9 mouse cellular contexts compared by ENCODE assay signal in the genomic region with DNA sequence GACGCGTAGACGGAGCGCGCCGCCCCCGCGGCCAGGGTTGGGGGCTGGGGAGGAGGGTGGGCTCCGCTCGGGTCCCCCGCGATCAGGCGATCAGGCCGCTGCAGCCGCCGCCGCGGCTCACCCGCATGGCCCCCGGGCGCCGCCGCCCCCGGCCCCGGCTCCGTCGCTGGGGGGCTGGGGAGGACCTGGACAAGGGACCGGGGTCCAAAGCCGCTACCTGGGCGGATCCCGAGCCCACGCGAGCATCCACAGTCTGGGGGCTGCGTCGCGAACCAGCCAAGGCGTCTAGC. TPM values are rescaled to one million over a fixed set of nuclear protein-coding genes. Genes with fewer than 3 reads are reported as not detected.
A peak's percentile ranks its signal among the peaks of the same experiment; 100 is the strongest.
DNase-seq lines count a peak whose midpoint lies in the region; ATAC-seq lines count a peak whose summit lies in the region.
"Had no signal": no experiment of that assay in that cellular context is flagged by ENCODE, and none has a peak within 500 bp of the region (broad histone marks: within the 10 kb centered on the region; RNA-seq: fewer than 3 reads in every experiment).

No protein-coding gene starts in this region.

- H3K9me3 ChIP-seq in kidney, embryonic 15.5 days (replicated peaks): no peaks in the 10 kb centered on the region
- H3K9me3 ChIP-seq in embryonic facial prominence, embryonic 10.5 days: no peaks in the 10 kb centered on the region
- H3K9me3 ChIP-seq in hindbrain, embryonic 13.5 days: no peaks in the 10 kb centered on the region
- H3K9me3 ChIP-seq in midbrain, embryonic 12.5 days: no peaks in the 10 kb centered on the region

- WGBS in kidney, embryonic 15.5 days: under 1% methylated on average over 36 of the region's 37 CpGs
- under 1% methylated on average over 37 of the region's 37 CpGs for whole genome bisulfite sequencing in embryonic facial prominence, embryonic 10.5 days
- under 1% methylated on average over 31 of the region's 37 CpGs for WGBS in hindbrain, embryonic 13.5 days
- WGBS in midbrain, embryonic 12.5 days: under 1% methylated on average over 31 of the region's 37 CpGs

- peaks cover 54% of the 10 kb centered on the region for H3K4me1 ChIP-seq in kidney, embryonic 15.5 days
- peaks cover 47% of the 10 kb centered on the region for H3K4me1 ChIP-seq in embryonic facial prominence, embryonic 10.5 days
- H3K4me1 ChIP-seq in hindbrain, embryonic 13.5 days (replicated peaks): peaks cover 48% of the 10 kb centered on the region
- H3K4me1 ChIP-seq in midbrain, embryonic 12.5 days: peaks cover 37% of the 10 kb centered on the region

- H3K4me2 ChIP-seq in kidney, embryonic 15.5 days: peak overlapping the region; percentile 96
- peak overlapping the region; percentile 91 for H3K4me2 ChIP-seq in hindbrain, embryonic 13.5 days
- H3K4me2 ChIP-seq in midbrain, embryonic 12.5 days (replicated peaks): peak overlapping the region; percentile 74

- H3K27ac ChIP-seq in kidney, embryonic 15.5 days: peak overlapping the region; percentile 81
- peak overlapping the region; percentile 84 for H3K27ac ChIP-seq in embryonic facial prominence, embryonic 10.5 days (replicated peaks)
- H3K27ac ChIP-seq in hindbrain, embryonic 13.5 days: peak overlapping the region; percentile 76; the same call in 1 of the 2 replicates
- H3K27ac ChIP-seq in midbrain, embryonic 12.5 days (replicated peaks): no peak overlapping the region

- H3K27me3 ChIP-seq in kidney, embryonic 15.5 days: peaks cover 62% of the 10 kb centered on the region
- H3K27me3 ChIP-seq in embryonic facial prominence, embryonic 10.5 days (replicated peaks; ENCODE audit: low read depth, poor library complexity, severe bottlenecking): peaks cover 88% of the 10 kb centered on the region
- peaks cover 78% of the 10 kb centered on the region for H3K27me3 ChIP-seq in hindbrain, embryonic 13.5 days
- H3K27me3 ChIP-seq in midbrain, embryonic 12.5 days: peaks cover 89% of the 10 kb centered on the region
- H3K27me3 ChIP-seq: Patski had no signal

- no peak for DNase-seq in kidney, adult 9 months
- no peak for DNase-seq in embryonic facial prominence, embryonic 10.5 days (ENCODE audit: low spot score)
- no peak for DNase-seq in cerebellum, postnatal 14 days
- no peak for DNase-seq in cerebellum, adult 9-11 months

- H3K4me3 ChIP-seq in kidney, embryonic 15.5 days (replicated peaks): peak overlapping the region; percentile 66
- H3K4me3 ChIP-seq in embryonic facial prominence, embryonic 10.5 days: peak overlapping the region; percentile 72
- peak overlapping the region; percentile 69 for H3K4me3 ChIP-seq in hindbrain, embryonic 13.5 days
- H3K4me3 ChIP-seq in midbrain, embryonic 12.5 days: peak overlapping the region; percentile 49

- H3K36me3 ChIP-seq in kidney, embryonic 15.5 days: no peaks in the 10 kb centered on the region
- no peaks in the 10 kb centered on the region for H3K36me3 ChIP-seq in embryonic facial prominence, embryonic 10.5 days (replicated peaks)
- no peaks in the 10 kb centered on the region for H3K36me3 ChIP-seq in hindbrain, embryonic 13.5 days
- H3K36me3 ChIP-seq in midbrain, embryonic 12.5 days: no peaks in the 10 kb centered on the region

- no peak for ATAC-seq in kidney, embryonic 15.5 days (replicated peaks; ENCODE audit: low FRiP score)
- ATAC-seq in hindbrain, embryonic 13.5 days (ENCODE audit: low FRiP score): no peak
- ATAC-seq in midbrain, embryonic 12.5 days (ENCODE audit: low FRiP score, low read depth): no peak
- no peak for ATAC-seq in activated CD4-positive, CD25-positive, alpha-beta regulatory T cell, adult 4 months
- ATAC-seq: Patski had no signal

- H3K9ac ChIP-seq in kidney, embryonic 15.5 days: peak overlapping the region; percentile 71
- H3K9ac ChIP-seq in hindbrain, embryonic 13.5 days: peak overlapping the region; percentile 86
- H3K9ac ChIP-seq in midbrain, embryonic 12.5 days (replicated peaks): peak overlapping the region; percentile 43

RNA-seq across cellular contexts. Expression of a gene that starts 0.8 kb away (rescaled TPM):
- 3.8 and 5.1 TPM in 2 replicates for polyA plus RNA-seq in kidney, embryonic 15.5 days (2015; fragmentation: Nextera tagmentation; extraction: Ambion mirVana)
- 1.4 and 1.6 TPM in 2 replicates for polyA plus RNA-seq in embryonic facial prominence, embryonic 10.5 days (2016; fragmentation: Nextera tagmentation; extraction: Ambion mirVana)
- polyA plus RNA-seq in hindbrain, embryonic 13.5 days (2015; fragmentation: Nextera tagmentation; extraction: Ambion mirVana): 2.4 and 2.8 TPM in 2 replicates
- polyA plus RNA-seq in midbrain, embryonic 12.5 days (2016; fragmentation: Nextera tagmentation; extraction: Ambion mirVana): 2.4 and 2.7 TPM in 2 replicates
- 1 to 10 TPM in 1 of 2 experiments, under 1 TPM in 1; 0.68 to 1.1 TPM for polyA plus RNA-seq in activated CD4-positive, CD25-positive, alpha-beta regulatory T cell, adult 4 months (2017; shearing (Covaris generic))

RNA-seq across cellular contexts. Expression of a gene that starts 43.1 kb away (rescaled TPM):
- 2.9 and 3.0 TPM in 2 replicates for polyA plus RNA-seq in kidney, embryonic 15.5 days (2015; fragmentation: Nextera tagmentation; extraction: Ambion mirVana)
- 2.1 and 2.4 TPM in 2 replicates for polyA plus RNA-seq in embryonic facial prominence, embryonic 10.5 days (2016; fragmentation: Nextera tagmentation; extraction: Ambion mirVana)
- 3.6 and 3.7 TPM in 2 replicates for polyA plus RNA-seq in hindbrain, embryonic 13.5 days (2015; fragmentation: Nextera tagmentation; extraction: Ambion mirVana)
- polyA plus RNA-seq in midbrain, embryonic 12.5 days (2016; fragmentation: Nextera tagmentation; extraction: Ambion mirVana): 4.2 and 5.6 TPM in 2 replicates
- polyA plus RNA-seq in activated CD4-positive, CD25-positive, alpha-beta regulatory T cell, adult 4 months (2017; shearing (Covaris generic)): 10 to 100 TPM; 21.9 to 30.3 TPM
